Mouse (Mus musculus) midbrain, embryonic 14.5 days (tissue): Measurements from ENCODE around the gene Abcg1. TPM values are rescaled to one million over a fixed set of nuclear protein-coding genes. Genes with fewer than 3 reads are reported as not detected.

Experiments used
- ATAC-seq: fragments of 200-750 bp; cut with Nextera tagmentation; 2 replicates; pipeline ENCODE4 v1.8.0; 2017; ENCODE audit warnings: moderate number of reproducible peaks, moderate library complexity; ENCODE audit not compliant: low FRiP score, low TSS enrichment
- DNase-seq: peaks from one replicate; pipeline ENCODE4 v3.0.0-alpha.2; 2015
- H3K27ac ChIP-seq: fragments of 300-500 bp; sonication (generic); replicated peaks from 2 replicates; pipeline ENCODE4 v1.5.1; 2014; ENCODE audit warnings: mild to moderate bottlenecking, low read depth, low read length, moderate library complexity
- H3K27me3 ChIP-seq: fragments of 300-500 bp; sonication (generic); 2 replicates; pipeline ENCODE4 v1.6.1; 2014; ENCODE audit warnings: low read length, control low read depth, mixed read lengths; ENCODE audit not compliant: control insufficient read depth, insufficient read depth
- H3K36me3 ChIP-seq: fragments of 300-500 bp; sonication (generic); 2 replicates; pipeline ENCODE4 v1.6.1; 2014; ENCODE audit warnings: low read length, control low read depth; ENCODE audit not compliant: control insufficient read depth, insufficient read depth
- H3K4me1 ChIP-seq: fragments of 300-500 bp; sonication (generic); 2 replicates; pipeline ENCODE4 v1.6.1; 2014; ENCODE audit warnings: mild to moderate bottlenecking, antibody characterized with exemption, low read length, control low read depth; ENCODE audit not compliant: control insufficient read depth, insufficient read depth
- H3K4me2 ChIP-seq: fragments of 300-500 bp; sonication (generic); 2 replicates; pipeline ENCODE4 v1.6.1; 2014; ENCODE audit warnings: mild to moderate bottlenecking, low read length, moderate library complexity
- H3K4me3 ChIP-seq: fragments of 300-500 bp; sonication (generic); replicated peaks from 2 replicates; pipeline ENCODE4 v1.5.1; 2014; ENCODE audit warnings: low read depth, low read length
- H3K9ac ChIP-seq: fragments of 300-500 bp; sonication (generic); replicated peaks from 2 replicates; pipeline ENCODE4 v1.6.1; 2014; ENCODE audit warnings: mild to moderate bottlenecking, low read length, moderate library complexity
- H3K9me3 ChIP-seq: fragments of 300-500 bp; sonication (generic); 2 replicates; pipeline ENCODE4 v1.6.1; 2016; ENCODE audit warnings: low read length, control low read depth, mixed read lengths; ENCODE audit not compliant: control insufficient read depth
- WGBS: fragments of 180-500 bp; shearing (Covaris S2); extraction: QIAGEN DNeasy Blood & Tissue Kit; methylation state at CpG from one replicate; pipeline ENCODE4 v1.1.7; 2014; 5-methylcytosine and 5-hydroxymethylcytosine counted together
- polyA plus RNA-seq: library from polyadenylated mRNA; unstranded; fragments of >200 nt; fragmentation: Nextera tagmentation; extraction: Ambion mirVana; gene quantifications from 2 replicates; pipeline ENCODE4 v1.2.1, GENCODE M21; 2014

The Abcg1 gene
- polyA plus RNA-seq, 1 experiment from 2014 or later = 23.1 TPM

DNA sequence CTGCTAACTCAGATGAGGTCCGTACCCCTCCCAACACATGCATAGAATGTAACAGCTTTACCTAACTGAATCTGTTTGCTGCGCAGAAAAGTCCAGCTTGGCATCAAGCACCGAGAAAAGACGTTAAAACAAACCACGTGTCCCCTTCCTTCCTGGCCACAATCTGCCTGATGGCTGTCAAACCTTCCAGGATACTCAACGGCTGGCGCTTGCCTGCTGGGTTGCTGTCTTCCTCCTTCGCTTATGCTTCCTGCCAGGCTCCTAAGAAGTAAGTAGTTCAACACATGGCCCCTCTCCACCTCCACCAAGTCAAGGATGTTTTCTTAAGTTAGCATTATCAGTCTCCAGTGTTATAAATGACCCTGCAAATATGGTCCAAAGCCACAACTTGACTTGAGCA lies 96.3 kb downstream of the Abcg1 start:
- H3K9ac ChIP-seq = no peak overlapping the region
- DNase-seq = no peak
- H3K4me3 ChIP-seq = no peak overlapping the region
- no peak overlapping the region for H3K27ac ChIP-seq
- H3K9me3 ChIP-seq = peaks cover 3% of the 10 kb centered on the region; the same call in 1 of the 2 replicates
- WGBS = 84% methylated on average over 8 of the region's 8 CpGs
- ATAC-seq = no peak
- no peaks in the 10 kb centered on the region for H3K27me3 ChIP-seq
- H3K4me1 ChIP-seq = no peaks in the 10 kb centered on the region
- no peak overlapping the region for H3K4me2 ChIP-seq
- H3K36me3 ChIP-seq = no peaks in the 10 kb centered on the region

DNA sequence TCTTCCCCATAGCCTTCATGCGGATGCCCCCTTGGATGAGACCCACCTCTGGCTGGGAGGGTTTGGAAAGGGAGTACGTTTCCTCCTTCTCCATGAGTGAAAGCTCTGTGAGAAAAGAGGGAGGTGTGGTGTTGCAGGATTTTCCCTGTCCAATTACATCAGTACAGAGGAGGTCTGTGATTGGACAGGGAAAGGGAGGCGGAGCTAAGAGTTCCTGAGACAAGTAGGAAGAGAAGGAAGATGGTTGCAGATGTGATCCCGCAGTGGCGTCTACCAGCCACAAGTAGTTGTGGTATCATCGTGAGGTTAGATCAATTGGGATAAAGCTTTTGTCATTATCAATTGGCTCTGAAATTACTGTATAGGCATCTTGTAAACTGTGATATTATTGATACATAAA lies 100.4 kb downstream of the Abcg1 start:
- H3K4me1 ChIP-seq = no peaks in the 10 kb centered on the region
- no peaks in the 10 kb centered on the region for H3K27me3 ChIP-seq
- H3K9ac ChIP-seq = no peak overlapping the region
- ATAC-seq (no peak), DNase-seq (no peak)
- H3K27ac ChIP-seq = no peak overlapping the region
- H3K4me2 ChIP-seq = no peak overlapping the region
- no peaks in the 10 kb centered on the region for H3K36me3 ChIP-seq
- H3K4me3 ChIP-seq = no peak overlapping the region
- H3K9me3 ChIP-seq = no peaks in the 10 kb centered on the region
- 86% methylated on average over 6 of the region's 6 CpGs for WGBS

DNA sequence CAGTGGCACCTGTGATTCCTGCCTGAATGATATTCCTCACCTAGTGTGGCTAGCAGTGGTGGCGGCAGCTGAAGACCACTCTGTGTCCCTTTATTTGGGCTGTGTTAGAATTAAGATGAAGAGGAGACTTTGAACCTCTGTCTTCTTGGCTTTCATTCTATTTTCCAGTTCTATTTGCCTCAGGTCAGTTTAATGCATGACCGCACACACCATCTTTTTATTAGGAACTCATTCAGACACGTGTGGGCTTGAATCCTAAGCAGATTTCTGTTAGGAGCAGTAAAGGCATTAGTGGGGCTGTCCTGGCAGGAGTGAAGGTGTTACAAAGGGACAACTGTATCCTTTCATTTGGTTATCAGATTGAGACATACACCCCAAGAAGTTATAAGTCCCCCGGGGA lies 102.8 kb downstream of the Abcg1 start:
- H3K36me3 ChIP-seq = no peaks in the 10 kb centered on the region
- no peak overlapping the region for H3K4me3 ChIP-seq
- H3K9ac ChIP-seq = no peak overlapping the region
- no peak overlapping the region for H3K4me2 ChIP-seq
- no peaks in the 10 kb centered on the region for H3K4me1 ChIP-seq
- no peak overlapping the region for H3K27ac ChIP-seq
- H3K9me3 ChIP-seq = no peaks in the 10 kb centered on the region
- 58% methylated on average over 4 of the region's 4 CpGs for WGBS
- DNase-seq = no peak
- H3K27me3 ChIP-seq = no peaks in the 10 kb centered on the region
- ATAC-seq = no peak

DNA sequence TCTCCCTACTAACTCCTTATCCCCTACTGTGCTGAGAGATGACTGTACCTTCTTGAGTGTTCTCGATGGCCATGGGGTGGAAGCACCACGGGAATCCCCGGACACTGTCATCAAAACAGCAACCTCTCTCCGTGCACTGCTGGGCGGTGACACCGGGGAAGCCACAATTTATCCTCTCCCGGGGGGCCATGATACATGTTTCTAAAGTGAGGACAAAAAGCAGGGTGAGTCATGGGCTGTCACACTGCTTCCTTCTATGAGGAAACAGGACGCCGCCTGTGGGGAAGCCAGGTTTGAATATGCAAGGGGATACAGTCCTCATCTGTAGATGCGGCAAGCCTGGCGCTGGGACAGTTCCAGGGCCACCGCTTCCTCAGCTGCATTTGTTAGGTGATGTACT lies 105.1 kb downstream of the Abcg1 start:
- H3K4me2 ChIP-seq = no peak overlapping the region
- H3K36me3 ChIP-seq = no peaks in the 10 kb centered on the region
- ATAC-seq (no peak), DNase-seq (no peak)
- H3K4me3 ChIP-seq = no peak overlapping the region
- 91% methylated on average over 12 of the region's 12 CpGs for WGBS
- no peaks in the 10 kb centered on the region for H3K9me3 ChIP-seq
- H3K27me3 ChIP-seq = no peaks in the 10 kb centered on the region
- H3K9ac ChIP-seq = no peak overlapping the region
- H3K27ac ChIP-seq = no peak overlapping the region
- H3K4me1 ChIP-seq = no peaks in the 10 kb centered on the region

DNA sequence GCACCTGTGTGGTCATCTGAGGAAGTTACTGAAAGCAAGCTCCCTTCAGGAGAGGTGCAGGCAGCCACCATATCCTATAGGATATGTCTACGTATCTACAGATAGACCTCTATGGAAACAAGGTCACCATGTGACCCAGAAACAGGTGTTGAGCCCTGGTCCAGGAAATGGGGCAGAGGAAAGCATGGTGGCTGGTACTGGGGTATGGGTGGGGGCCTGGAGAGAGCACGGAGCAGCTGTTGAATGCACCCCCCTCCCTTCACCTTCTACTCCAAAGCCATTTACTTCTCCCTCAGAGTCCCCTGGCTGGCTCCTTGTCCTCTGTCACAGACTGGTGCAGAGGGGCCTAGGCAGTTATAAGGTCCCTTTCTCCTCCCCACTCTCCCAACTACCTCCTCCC lies 106.3 kb downstream of the Abcg1 start:
- no peak overlapping the region for H3K4me3 ChIP-seq
- WGBS = 91% methylated on average over 2 of the region's 2 CpGs

DNA sequence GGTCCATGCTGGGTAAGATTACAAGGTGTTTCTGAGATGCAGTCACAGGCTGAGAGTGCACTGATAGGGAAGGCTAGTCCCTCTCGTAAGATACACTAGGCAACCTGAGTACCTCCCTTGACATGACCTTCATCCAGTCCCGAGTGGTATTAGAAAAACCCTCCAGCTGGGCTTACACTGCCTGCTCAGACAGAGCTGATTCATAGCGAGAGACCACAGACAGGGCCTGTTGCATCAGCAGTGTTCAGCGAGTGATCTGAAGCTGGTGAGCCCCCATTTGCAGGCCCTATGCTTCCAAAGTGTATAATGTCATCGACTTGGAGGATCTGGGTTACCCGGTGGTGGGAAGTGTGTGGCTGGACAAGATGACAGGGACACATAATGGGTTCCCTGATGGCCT lies 107.7 kb downstream of the Abcg1 start, which contains the start of gene Tff1:
Gene Tff1 (minus strand): TSS at position 151 of the 400 bp plus-strand sequence.
- no peak within 1 kb of the TSS for H3K27ac ChIP-seq
- H3K9ac ChIP-seq = no peak within 1 kb of the TSS
- no peaks in the 10 kb centered on the region for H3K27me3 ChIP-seq
- ATAC-seq = no peak
- WGBS = 86% methylated on average over 6 of the region's 6 CpGs
- H3K4me1 ChIP-seq = no peaks in the 10 kb centered on the region
- H3K9me3 ChIP-seq = no peaks in the 10 kb centered on the region
- H3K4me3 ChIP-seq = no peak within 1 kb of the TSS
- no peak for DNase-seq
- no peak within 1 kb of the TSS for H3K4me2 ChIP-seq
- no peaks in the 10 kb centered on the region for H3K36me3 ChIP-seq

More for the DNA sequence above, 106.3 kb downstream of the Abcg1 start:
- Histone ChIP-seq H3K4me2 (no peak overlapping the region), H3K27ac (no peak overlapping the region), H3K36me3 (no peaks in the 10 kb centered on the region), H3K4me1 (no peaks in the 10 kb centered on the region), H3K27me3 (no peaks in the 10 kb centered on the region), H3K9ac (no peak overlapping the region), H3K9me3 (no peaks in the 10 kb centered on the region)
- no peak for DNase-seq
- no peak for ATAC-seq

Other genes starting within 250 kb of the Abcg1 start
- gene Glp1r, start 155.9 kb upstream of the Abcg1 start, polyA plus RNA-seq = 0.46 and 0.58 TPM in 2 replicates
- not detected in 2 replicates for gene Umodl1, start 103.0 kb upstream of the Abcg1 start, polyA plus RNA-seq
- gene Tff3, start 72.0 kb downstream of the Abcg1 start, polyA plus RNA-seq = 0.51 and 1.3 TPM in 2 replicates
- not detected in 2 replicates for gene Tff2, start 86.6 kb downstream of the Abcg1 start, polyA plus RNA-seq
- not detected in 2 replicates for gene Tff1, start 107.6 kb downstream of the Abcg1 start, polyA plus RNA-seq
- gene Tmprss3, start 141.3 kb downstream of the Abcg1 start, polyA plus RNA-seq = 0.11 TPM in 1 of 2 replicates, not detected in the other
- gene Ubash3a, start 150.2 kb downstream of the Abcg1 start, polyA plus RNA-seq = 0.28 TPM in 1 of 2 replicates, not detected in the other
- gene Rsph1, start 219.7 kb downstream of the Abcg1 start, polyA plus RNA-seq = 1.5 and 2.0 TPM in 2 replicates
- gene Slc37a1, start 229.1 kb downstream of the Abcg1 start, polyA plus RNA-seq = 12.0 and 12.8 TPM in 2 replicates